Mouse (Mus musculus) liver, postnatal 0 days (tissue): ENCODE measurements at regions not wholly inside any gene's neighbourhood (a gene's known extent, or its start where the extent isn't known, plus 50 kb on each side); places are given as distances from the start of the nearest gene placed in this dataset.

Source experiments
- CTCF ChIP-seq: sonication (generic); IDR thresholded peaks from 2 replicates; pipeline ENCODE4 v1.5.1; 2016; ENCODE audit warnings: antibody characterized with exemption, low read depth
- EP300 ChIP-seq: IDR thresholded peaks from 2 replicates; pipeline ENCODE4 v1.6.1; 2016; ENCODE audit warnings: antibody characterized with exemption, low read depth, mild to moderate bottlenecking

DNA sequence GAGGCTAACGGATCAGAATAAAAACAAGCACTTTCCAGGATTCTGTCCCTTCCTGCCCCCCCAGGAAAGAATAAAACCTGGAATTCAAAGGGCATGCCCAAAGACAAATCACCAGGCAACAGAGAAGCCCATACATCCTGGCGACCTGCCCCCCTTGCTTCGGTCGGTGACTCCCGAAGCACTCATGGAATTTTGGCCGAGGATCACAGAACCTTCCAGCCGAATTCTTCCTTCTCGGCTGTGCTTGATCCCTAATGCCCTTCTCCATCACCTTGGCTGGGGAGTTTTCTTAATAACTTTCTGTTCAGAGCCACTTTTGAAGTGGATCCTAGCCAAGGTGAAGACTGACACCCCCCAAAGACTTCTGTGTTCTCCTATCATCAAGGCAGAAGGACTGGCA is 99.9 kb downstream of the Kdr start:
- no peak for TF ChIP-seq CTCF
- TF ChIP-seq EP300 = no peak
